Mouse (Mus musculus): ENCODE data around the gene Rtf1. TPM values are rescaled to one million over a fixed set of nuclear protein-coding genes. Genes with fewer than 3 reads are reported as not detected.

Gene Rtf1
- polyA plus RNA-seq, 1 experiment = 32.5 TPM

DNA sequence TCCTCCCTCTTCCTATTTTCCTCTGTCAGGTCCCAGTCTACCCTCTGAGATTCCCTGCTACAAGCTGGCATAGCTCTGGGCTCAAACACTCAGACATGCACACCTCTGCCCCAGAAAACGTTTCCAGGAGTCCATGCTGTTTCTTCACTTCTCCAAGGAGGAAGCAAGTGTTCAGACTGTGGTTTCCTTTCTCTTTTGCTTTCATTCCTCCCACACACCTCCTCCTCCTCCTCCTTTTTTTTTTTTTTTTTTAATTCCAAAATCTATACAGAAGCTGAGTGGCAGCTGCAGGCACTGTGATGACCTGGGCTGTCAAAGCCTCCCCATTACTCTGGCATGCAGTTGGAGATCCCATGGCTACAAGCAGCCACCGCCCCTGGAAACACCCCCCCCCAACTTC, 65.7 kb downstream of the Rtf1 start:
- Histone ChIP-seq H3K4me1 (ENCODE audit: control insufficient read depth, insufficient read depth, low read length) (peaks cover 4% of the 10 kb centered on the region; the same call in 1 of the 2 replicates), H3K27ac (ENCODE audit: insufficient read depth, low read length) (no peak overlapping the region)

DNA sequence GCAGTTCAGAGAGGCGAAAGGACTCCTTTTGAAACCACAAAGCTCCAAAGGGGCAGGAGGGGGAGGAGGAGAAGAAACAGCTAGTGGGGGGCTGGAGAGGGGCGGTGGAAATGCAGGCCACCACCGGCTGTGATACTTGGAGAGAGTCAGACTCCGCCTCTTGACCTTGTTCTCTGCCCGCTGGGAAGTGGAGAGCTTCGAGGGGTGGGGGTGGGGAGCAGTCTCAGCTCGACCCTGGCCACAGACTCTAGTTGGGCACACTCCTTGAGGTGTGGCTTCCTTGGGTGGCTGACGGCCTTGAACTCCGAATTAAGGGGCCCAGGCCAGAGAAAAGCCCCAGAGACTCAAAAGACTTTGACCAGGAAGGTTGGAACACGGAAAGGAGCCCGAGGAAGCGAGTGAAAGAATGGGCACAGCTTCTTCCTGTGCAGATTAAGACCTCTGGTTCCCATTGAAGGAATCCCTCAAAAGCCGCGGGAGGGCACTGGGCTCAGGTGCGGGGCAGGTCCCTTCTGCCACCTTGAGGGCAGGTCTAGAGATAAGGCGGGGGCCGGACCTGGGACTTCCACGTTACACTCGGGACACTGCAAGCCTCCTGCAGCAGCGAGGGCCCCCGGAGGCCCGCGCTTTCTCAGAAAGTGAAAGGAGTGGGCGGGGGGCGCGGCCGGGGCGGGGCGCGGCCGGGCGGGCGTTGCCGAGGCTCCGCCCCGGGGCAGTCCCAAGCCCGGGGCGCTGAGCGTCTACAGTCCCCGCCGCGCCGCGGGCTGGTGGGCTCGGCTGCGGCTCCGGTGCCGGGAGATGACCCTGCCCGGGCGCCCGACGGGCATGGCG, 66.9 kb downstream of the Rtf1 start, which contains the start of gene Itpka:
Itpka (plus strand) TSS at position 757 of the 831 bp plus-strand sequence.
- H3K4me1 ChIP-seq (ENCODE audit: control insufficient read depth, insufficient read depth, low read length) = peaks cover 4% of the 10 kb centered on the region; the same call in 1 of the 2 replicates
- peak within 1 kb of the TSS; percentile 53 for H3K4me3 ChIP-seq (replicated peaks; ENCODE audit: insufficient read depth, low read depth, low read length)
- WGBS = 4% methylated on average over 49 of the region's 53 CpGs
- peaks cover 14% of the 10 kb centered on the region; the same call in 1 of the 2 replicates for H3K27me3 ChIP-seq (ENCODE audit: control insufficient read depth, insufficient read depth, low read length)
- H3K27ac ChIP-seq (ENCODE audit: insufficient read depth, low read length) = no peak within 1 kb of the TSS
- peak in 1 of 2 experiments; percentile 17 for DNase-seq
- TF ChIP-seq POLR2A (IDR thresholded peaks at IDR 0.05; ENCODE audit: borderline replicate concordance, insufficient read depth, low read length) = no peak
- TF ChIP-seq CTCF (IDR thresholded peaks at IDR 0.05; ENCODE audit: borderline replicate concordance, insufficient read depth, low read depth, low read length) = no peak

More for the DNA sequence above, 65.7 kb downstream of the Rtf1 start:
- no peak for DNase-seq
- no peak for TF ChIP-seq CTCF (IDR thresholded peaks at IDR 0.05; ENCODE audit: borderline replicate concordance, insufficient read depth, low read depth, low read length)
- no peak for TF ChIP-seq POLR2A (IDR thresholded peaks at IDR 0.05; ENCODE audit: borderline replicate concordance, insufficient read depth, low read length)
- WGBS = 44% methylated on average over 2 of the region's 2 CpGs
- Histone ChIP-seq H3K27me3 (ENCODE audit: control insufficient read depth, insufficient read depth, low read length) (peaks cover 14% of the 10 kb centered on the region; the same call in 1 of the 2 replicates), H3K4me3 (replicated peaks; ENCODE audit: insufficient read depth, low read depth, low read length) (no peak overlapping the region)

DNA sequence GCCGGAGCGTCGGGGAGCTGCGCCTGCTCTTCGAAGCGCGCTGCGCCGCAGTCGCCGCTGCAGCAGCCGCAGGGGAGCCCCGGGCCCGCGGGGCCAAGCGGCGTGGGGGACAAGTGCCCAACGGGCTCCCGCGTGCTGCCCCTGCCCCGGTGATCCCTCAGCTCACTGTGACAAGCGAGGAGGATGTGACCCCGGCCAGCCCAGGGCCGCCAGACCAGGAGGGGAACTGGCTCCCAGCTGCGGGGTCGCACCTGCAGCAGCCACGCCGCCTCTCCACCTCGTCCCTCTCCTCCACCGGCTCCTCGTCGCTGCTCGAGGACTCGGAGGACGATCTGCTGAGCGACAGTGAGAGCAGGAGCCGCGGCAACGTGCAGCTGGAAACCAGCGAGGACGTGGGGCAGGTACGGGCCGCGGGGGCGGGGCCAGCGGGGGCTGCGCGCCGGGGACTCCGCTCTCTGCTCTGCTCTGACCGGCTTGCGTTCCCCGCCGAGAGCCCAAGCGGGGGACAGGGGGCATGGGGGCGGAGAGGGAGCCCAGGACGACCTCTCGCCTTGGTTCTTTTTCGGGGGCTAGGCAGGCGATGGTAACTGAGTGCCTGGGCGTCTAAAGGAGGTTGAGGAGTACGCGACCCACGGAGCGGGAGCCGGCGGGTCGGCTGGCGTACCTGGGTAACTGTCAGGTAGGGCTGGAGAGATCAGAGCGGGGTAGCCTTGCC, 67.8 kb downstream of the Rtf1 start:
- 2% methylated on average over 70 of the region's 70 CpGs for WGBS
- no peak for DNase-seq
- no peak for TF ChIP-seq POLR2A (IDR thresholded peaks at IDR 0.05; ENCODE audit: borderline replicate concordance, insufficient read depth, low read length)
- TF ChIP-seq CTCF (IDR thresholded peaks at IDR 0.05; ENCODE audit: borderline replicate concordance, insufficient read depth, low read depth, low read length) = no peak
- H3K27me3 ChIP-seq (ENCODE audit: control insufficient read depth, insufficient read depth, low read length) = peaks cover 14% of the 10 kb centered on the region; the same call in 1 of the 2 replicates
- no peak overlapping the region for H3K27ac ChIP-seq (ENCODE audit: insufficient read depth, low read length)
- H3K4me1 ChIP-seq (ENCODE audit: control insufficient read depth, insufficient read depth, low read length) = no peaks in the 10 kb centered on the region; the same call in 1 of the 2 replicates
- H3K4me3 ChIP-seq (replicated peaks; ENCODE audit: insufficient read depth, low read depth, low read length) = peak overlapping the region; percentile 42

DNA sequence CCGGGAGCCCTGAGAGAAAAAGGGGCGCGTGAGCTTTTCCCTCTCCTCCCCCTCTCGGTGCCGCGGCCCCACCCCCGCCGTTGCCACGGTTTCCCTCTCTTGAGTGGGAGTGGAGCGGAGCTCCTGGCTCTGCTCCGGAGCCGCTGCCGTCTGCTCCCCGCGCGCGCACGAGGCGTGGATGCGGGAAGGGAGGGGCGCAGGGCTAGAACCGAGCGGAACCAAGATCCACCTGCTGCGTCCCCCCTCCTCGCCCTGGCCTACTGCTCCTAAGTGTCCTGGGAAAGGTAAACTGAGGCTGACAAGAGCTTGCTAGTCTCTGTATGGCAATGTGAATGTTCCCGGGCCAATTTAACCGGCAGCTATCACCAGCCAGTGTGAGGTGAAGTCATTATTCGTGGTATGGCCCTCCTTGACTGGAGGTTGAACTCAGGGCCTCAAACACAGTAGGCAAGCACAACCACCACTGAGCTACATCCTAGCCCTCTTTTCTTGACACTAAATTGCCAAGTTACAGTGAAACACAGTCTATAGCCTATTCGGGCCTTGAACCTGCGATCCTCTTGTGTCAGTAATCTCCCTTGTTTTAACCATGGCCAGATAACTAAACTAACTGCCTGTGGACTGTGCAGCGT, 68.4 kb downstream of the Rtf1 start:
- H3K27ac ChIP-seq (ENCODE audit: insufficient read depth, low read length) = no peak overlapping the region
- peaks cover 14% of the 10 kb centered on the region; the same call in 1 of the 2 replicates for H3K27me3 ChIP-seq (ENCODE audit: control insufficient read depth, insufficient read depth, low read length)
- TF ChIP-seq POLR2A (IDR thresholded peaks at IDR 0.05; ENCODE audit: borderline replicate concordance, insufficient read depth, low read length) (no peak), CTCF (IDR thresholded peaks at IDR 0.05; ENCODE audit: borderline replicate concordance, insufficient read depth, low read depth, low read length) (no peak)
- WGBS = 11% methylated on average over 30 of the region's 31 CpGs
- peak overlapping the region; percentile 10 for H3K4me3 ChIP-seq (replicated peaks; ENCODE audit: insufficient read depth, low read depth, low read length)
- no peaks in the 10 kb centered on the region; the same call in 1 of the 2 replicates for H3K4me1 ChIP-seq (ENCODE audit: control insufficient read depth, insufficient read depth, low read length)
- DNase-seq = no peak

DNA sequence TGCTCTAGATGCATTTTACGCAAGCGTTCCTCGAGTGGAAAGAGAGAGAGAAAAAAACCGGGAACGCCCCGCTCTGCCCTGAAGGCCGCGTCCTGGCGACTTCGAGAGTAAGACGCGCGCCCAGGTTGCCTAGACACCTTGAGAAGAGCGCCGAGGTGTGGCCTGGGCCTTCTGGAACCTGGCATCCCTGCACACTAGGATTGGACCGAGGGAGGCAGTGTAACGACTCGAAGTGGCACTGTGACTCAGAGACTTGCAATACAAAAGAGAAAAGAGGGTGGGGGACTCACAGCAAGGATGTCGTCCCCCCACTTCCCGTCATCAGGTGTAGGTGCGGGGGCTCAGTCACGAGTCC, 68.9 kb downstream of the Rtf1 start:
- Histone ChIP-seq H3K27me3 (ENCODE audit: control insufficient read depth, insufficient read depth, low read length) (peaks cover 14% of the 10 kb centered on the region; the same call in 1 of the 2 replicates), H3K4me1 (ENCODE audit: control insufficient read depth, insufficient read depth, low read length) (no peaks in the 10 kb centered on the region; the same call in 1 of the 2 replicates), H3K27ac (ENCODE audit: insufficient read depth, low read length) (no peak overlapping the region), H3K4me3 (replicated peaks; ENCODE audit: insufficient read depth, low read depth, low read length) (no peak overlapping the region)
- no peak for DNase-seq
- WGBS = 30% methylated on average over 22 of the region's 22 CpGs
- no peak for TF ChIP-seq CTCF (IDR thresholded peaks at IDR 0.05; ENCODE audit: borderline replicate concordance, insufficient read depth, low read depth, low read length)

DNA sequence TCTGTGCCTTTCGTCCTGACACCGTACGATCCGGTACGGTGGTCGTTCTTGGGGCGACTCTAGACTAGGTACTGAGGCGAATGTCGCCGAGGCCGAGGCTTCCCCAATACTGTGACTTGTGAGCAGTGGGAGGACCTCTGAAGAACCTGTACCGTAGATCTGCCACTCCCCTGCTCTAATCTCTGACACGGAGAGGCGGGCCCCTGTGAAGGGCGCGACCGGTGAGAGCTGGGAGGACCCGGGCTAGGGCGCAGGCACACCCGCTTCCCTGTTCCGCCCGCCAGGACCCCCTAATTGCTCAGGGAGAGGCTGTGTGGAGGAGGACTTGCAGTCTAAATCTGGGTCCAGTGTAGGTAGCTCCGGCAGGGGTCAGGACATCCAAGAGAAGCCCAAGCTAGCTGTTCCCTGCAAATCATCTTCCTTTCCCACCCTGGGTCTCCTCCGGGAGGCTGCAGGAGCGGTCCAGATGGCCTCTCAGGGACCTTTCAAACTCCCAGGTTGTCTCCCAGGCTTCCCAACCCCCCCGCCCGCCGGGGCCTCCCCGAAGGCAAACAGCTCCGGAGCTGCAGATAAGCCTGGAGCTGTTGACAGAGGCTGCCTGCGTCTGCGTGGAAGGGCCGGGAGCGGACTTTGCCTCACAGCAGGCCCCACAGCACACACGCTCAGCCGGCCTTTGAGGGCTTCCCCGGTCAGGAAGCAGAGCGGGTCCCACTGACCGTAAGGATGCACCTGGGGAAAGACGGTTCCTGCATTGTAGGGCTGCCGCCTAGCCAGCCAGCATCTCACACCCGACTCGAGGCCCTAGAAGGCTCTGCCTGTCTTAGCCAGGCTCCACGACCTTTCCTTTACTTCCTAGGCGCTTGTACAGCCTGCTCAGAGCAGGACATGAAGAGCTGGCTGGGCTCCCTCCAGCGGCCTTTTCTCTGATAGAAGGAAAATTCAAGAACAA, 69.6 kb downstream of the Rtf1 start:
- DNase-seq = no peak
- Histone ChIP-seq H3K4me1 (ENCODE audit: control insufficient read depth, insufficient read depth, low read length) (no peaks in the 10 kb centered on the region; the same call in 1 of the 2 replicates), H3K4me3 (replicated peaks; ENCODE audit: insufficient read depth, low read depth, low read length) (no peak overlapping the region), H3K27ac (ENCODE audit: insufficient read depth, low read length) (no peak overlapping the region), H3K27me3 (ENCODE audit: control insufficient read depth, insufficient read depth, low read length) (peaks cover 14% of the 10 kb centered on the region; the same call in 1 of the 2 replicates)
- TF ChIP-seq CTCF (IDR thresholded peaks at IDR 0.05; ENCODE audit: borderline replicate concordance, insufficient read depth, low read depth, low read length) (no peak), POLR2A (IDR thresholded peaks at IDR 0.05; ENCODE audit: borderline replicate concordance, insufficient read depth, low read length) (no peak)
- 28% methylated on average over 46 of the region's 46 CpGs for WGBS

All from cerebellum, adult 2 months (tissue).